Mouse (Mus musculus): ENCODE data around the gene Inpp4a.
A peak's percentile ranks its signal among the peaks of the same experiment; 100 is the strongest.

Inpp4a gene

GRCm38 (mm10) chr1:37324569-37324968 lies 24.9 kb downstream of the Inpp4a start:
- DNase-seq = no peak

- no peak for DNase-seq
Measured at GRCm38 (mm10) chr1:37327311-37327710, 27.6 kb downstream of the Inpp4a start.

DNA sequence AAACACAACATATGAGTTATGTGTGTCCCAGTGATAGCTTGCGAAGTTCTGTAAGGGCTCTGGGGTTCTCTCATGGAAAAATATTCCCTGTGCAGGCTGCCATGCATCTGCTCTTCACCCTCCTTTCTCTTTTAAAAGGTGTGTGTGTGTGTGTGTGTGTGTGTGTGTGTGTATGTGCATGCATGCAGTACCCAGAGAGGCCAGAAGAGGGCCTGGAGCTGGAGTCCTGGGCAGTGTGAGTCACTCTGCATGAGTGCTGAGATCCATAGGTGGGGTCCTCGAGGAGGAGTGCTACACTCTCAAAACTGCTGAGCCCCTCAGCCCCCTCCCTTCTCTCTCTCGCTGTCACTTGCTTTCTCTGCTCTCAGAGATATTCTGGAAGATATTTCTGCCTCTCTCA lies 29.5 kb downstream of the Inpp4a start:
- no peak for DNase-seq

DNA sequence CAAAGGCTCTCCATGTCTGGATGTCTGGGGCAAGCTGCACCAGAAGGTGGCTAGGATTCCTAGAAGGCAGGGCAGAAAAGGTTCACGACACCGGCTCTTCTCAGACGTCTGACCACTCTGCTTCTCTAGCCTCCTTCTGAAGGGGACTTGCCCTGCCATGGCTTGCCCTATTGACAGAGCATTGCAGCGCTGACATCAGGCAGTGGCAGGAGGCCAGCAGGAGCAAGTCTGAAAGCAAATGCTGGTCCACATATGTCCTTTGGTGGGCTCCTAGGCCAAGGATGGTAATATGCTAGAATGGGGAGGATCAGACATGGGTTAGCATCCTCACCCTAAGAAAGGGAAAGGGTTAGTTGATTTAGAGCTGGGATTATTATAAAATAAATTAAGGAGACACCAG lies 30.2 kb downstream of the Inpp4a start:
- no peak for DNase-seq

DNA sequence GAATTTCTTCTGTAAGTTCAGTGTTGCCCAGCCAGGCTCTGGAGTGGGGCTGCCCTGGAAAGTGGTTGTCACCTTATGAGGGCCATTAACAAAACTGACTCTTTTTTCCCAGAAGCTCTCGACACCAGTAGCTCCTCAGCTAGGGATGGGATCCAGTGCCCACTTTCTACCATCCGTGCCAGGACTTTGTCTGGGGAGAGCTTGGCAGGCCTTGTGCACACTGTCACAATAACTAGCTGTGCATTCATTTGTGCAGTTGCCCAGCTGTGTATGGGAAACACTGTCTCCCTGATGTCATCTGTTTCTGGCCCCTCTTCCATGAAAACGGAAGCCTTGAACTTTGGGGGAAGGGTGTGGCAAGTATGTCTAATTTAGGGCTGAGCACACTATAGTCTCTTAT lies 33.1 kb downstream of the Inpp4a start:
- DNase-seq = no peak

- DNase-seq = no peak
Measured at GRCm38 (mm10) chr1:37333741-37334440, 34.2 kb downstream of the Inpp4a start.

- no peak for DNase-seq
Measured at GRCm38 (mm10) chr1:37336022-37336421, 36.4 kb downstream of the Inpp4a start.

DNA sequence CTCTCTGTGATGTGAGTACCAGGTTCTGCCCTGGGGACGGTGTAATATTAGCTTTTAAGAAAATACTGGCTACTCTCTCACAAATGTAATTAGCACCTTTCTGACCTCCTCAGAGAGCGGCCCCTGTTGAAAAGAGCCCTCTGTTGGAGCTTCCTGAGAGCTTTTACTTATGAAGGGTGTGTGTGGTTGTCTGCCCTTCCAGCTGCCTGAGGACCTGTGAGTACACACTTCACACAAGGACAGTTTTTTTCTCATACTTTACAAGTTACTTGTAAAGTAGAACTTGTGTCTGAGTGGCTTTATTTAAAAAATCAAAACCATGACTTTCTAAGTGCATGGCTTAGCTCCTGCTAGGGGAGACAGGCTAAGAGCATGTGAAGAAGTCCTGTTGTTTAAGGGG lies 37.1 kb downstream of the Inpp4a start:
- DNase-seq = no peak

DNA sequence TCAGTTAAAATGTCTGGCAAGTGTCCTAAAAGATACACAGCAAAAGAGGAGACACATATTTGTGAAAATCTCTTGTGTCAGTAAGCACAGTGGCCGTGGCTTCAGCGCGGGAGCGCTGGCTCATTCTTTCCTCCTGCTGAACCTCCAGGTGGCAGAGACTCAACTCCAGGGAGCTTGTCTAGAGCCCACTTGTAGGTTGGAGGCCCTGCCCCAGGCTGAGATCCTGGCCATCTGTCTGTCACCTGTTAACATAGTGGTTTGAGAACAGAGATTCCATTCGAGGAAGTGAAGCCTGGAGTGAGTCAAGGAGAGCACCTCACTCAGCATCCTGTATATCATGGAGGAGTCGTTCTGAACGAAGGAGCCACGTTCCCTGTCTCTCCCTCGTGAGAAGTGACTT lies 37.6 kb downstream of the Inpp4a start:
- DNase-seq = no peak

DNA sequence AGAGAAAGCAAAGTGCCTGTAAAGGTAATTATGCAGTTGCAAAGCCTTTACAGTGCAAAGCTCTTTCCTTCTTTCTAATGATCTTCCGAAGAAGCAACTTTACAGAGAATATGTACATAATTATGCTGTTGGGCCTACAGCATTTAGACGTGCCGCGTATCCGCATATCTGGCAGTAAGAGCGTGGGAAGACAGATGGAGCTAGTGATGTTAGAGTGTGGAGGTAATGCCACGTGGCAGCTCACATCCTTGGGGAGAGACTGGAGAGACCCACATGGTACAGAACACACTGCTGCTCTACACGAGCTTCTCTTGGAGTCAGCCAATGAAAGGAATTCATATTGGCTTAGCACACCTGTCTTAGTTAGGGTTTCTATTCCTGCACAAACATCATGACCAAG lies 39.5 kb downstream of the Inpp4a start:
- no peak for DNase-seq

DNA sequence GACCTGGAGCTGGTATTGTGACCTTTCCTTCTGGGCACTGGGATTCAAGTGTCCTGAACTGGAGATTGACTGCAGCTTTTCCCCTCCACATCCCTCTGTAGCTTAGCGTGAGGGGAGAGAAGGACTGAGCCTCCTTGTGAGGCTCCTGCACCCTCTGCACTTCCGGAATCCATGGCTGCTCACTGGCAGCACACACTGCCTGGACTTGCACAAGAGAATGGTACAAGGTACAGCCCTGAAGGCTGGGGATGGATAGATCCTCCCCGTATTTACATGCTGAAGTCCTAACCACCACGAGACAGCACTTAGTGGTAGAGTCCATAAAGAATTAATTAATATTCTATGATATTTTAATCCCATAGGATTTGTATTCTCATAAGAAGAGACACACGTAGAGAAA lies 41.7 kb downstream of the Inpp4a start:
- DNase-seq = no peak

GRCm38 (mm10) chr1:37341914-37342313 lies 42.2 kb downstream of the Inpp4a start:
- peak; percentile 42 for DNase-seq

- no peak for DNase-seq
Measured at GRCm38 (mm10) chr1:37342524-37342923, 42.9 kb downstream of the Inpp4a start.

- no peak for DNase-seq
Measured at GRCm38 (mm10) chr1:37343265-37343664, 43.6 kb downstream of the Inpp4a start.

- DNase-seq = no peak
Measured at GRCm38 (mm10) chr1:37344223-37344916, 44.7 kb downstream of the Inpp4a start.

DNA sequence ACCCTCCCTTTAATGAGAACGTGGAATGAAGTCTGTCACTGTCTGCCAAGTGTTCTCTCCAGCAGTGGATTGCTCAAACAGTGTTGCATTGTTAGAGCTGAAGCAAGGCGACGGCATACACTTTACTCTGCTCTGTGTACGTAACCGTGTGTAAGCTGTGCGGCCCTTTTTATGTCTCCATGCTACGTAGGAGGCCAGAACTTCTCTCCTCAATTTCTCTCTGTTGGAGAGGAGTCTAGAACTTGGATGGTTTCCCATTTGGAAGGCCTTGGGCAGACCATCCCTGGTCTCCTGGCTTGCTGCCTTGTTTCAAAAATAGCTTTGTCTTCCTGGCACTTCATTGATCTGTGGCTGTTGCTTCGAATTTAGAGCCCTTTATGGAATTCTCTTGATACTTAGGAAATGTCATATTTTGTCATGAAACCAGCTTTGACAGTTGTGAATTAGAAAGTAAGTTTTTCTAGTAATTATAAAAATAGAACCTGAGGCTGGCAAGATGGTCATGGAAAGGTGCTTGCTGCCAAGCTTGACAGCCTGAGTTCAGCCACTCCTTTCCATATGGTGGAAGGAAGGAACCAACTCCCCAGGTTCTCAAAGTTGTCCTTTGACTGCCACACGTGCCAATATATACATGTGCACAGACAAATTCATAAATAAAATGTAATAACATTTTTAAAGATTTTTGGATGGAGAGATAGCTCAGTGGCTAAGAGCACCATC lies 47.9 kb downstream of the Inpp4a start:
- peak; percentile 64 for DNase-seq

DNA sequence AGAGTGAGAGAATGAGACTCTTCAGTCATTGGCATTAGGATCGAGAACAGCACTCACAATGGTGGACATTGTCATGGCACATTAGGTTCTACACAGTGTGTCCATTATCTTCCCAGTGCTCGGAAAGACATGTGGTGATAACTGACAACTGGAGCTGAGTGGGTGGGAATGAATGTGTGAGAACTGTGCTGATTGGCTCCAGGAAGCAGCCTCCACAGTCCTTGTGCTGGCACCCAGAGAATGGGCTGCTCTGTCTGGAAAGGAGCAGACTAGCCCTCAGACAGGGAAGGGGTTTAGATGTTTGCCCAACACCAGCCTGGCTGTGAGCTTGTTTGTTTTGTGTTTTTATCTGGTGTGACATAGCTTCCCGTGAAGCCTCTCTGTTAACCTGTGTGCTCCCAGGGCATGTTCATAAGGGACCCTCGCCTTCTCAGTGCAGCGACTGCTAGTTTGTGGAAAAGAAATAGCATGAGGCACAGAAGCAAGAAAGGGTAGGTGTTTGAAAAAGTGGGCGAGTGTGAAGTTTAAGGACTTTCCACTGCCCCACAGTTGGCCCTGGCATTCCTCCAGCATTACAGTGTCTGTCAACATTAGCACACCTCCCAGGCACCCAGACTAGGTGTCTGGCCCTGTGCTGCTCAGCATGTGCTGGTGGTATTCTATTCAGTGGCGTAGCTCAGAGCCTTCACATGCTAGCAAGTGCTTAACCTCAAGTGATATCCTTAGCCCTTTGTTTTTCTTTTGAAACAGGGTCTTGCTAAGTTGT lies 51.4 kb downstream of the Inpp4a start:
- no peak for DNase-seq

- no peak for DNase-seq
Measured at GRCm38 (mm10) chr1:37351961-37352360, 52.3 kb downstream of the Inpp4a start.

DNA sequence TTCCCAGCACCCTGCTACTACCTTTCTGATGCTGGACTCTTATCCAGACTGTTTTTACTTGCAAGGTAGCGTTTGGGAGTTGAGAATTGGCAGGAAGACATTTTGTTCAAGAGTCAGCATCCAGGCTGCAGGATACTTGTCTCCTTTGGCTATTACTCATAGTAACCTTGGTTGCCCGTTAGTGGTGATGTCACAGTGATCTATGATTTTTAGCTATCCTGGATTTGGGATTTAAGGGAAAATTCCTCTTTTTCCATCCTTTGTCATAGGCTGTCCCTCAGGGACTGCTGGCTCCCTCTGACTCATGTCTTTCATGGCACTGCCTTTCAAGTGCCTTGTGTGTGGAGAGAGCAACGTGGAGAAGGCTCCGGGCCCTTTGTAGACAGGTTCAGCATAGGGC lies 53.8 kb downstream of the Inpp4a start:
- DNase-seq = no peak

DNA sequence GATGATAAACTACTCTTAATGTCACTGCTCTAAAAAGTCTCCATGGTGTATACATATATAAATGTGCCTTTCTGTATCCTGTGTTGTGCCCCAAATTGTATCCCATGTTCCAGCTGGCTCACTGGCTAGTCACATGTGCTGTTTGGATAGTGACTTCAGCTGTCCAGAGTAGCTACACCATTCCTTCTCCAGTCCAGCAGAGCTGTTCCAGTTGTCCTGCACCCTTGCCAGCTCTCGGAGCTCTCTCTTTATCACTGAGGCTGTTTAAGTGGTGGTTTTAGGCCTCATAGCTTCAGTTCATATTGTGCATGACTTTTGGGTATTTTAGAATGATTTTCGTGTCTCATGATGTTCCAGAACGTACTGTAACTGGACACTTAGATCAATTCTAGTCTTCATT lies 55.8 kb downstream of the Inpp4a start:
- peak; percentile 69 for DNase-seq

- DNase-seq = no peak
Measured at GRCm38 (mm10) chr1:37356305-37356704, 56.6 kb downstream of the Inpp4a start.

- no peak for DNase-seq
Measured at GRCm38 (mm10) chr1:37357173-37357572, 57.5 kb downstream of the Inpp4a start.

- no peak for DNase-seq
Measured at GRCm38 (mm10) chr1:37358621-37359020, 59.0 kb downstream of the Inpp4a start.

All from lung, postnatal 10 days (tissue).